Mouse (Mus musculus) T-cell, adult 2 months (primary cell): ENCODE measurements around the gene Wdsub1.

Source experiments
- DNase-seq: peaks from one replicate; pipeline ENCODE4 v3.0.0; 2022; ENCODE audit warnings: low spot score

Gene Wdsub1

GRCm38 (mm10) chr2:59805595-59805994, 76.8 kb downstream of the Wdsub1 start:
- no peak for DNase-seq

- DNase-seq: no peak
Observed at GRCm38 (mm10) chr2:59802722-59803387, 79.5 kb downstream of the Wdsub1 start.
